Mouse (Mus musculus): Measurements from ENCODE around the gene Slc35g2.

Gene Slc35g2

GRCm38 (mm10) chr9:100569798-100570625 lies 878 bp downstream of the Slc35g2 start:
- in situ Hi-C loops (cut with MboI, MseI): no loop called here

DNA sequence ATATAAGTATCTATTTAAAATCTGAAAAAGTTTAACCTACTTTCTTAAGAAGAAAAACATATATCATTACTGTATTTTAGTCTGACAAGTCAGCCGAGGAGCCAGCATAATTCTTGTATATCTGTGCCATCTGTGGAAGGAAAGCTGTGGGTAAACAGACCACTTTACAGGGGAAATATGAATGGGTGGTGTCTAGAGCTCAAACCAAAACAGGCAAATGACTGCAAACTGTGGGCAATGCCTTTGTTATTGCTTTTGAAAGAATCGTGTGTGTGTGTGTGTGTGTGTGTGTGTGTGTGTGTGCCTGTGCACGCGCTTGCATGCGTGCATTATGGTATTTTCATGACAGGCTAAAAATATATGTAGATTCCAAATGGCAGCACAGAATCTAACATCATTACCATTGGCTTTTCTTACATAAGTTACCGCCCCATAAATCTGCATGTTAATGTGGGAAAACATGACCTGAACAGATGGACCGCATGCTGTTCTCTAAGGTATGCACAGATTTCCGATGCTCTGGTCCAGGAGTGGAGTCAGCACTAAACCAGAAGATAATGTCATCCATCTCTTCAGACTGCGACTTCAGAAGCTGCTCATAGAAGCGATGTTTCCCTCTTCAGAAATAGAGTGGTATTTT lies 10.5 kb downstream of the Slc35g2 start:
- in situ Hi-C loops (cut with MboI, MseI): no loop called here

GRCm38 (mm10) chr9:100558991-100559390 lies 11.9 kb downstream of the Slc35g2 start:
- in situ Hi-C loops (cut with MboI, MseI): no loop called here

- in situ Hi-C loops (cut with MboI, MseI): no loop called here
Observed at GRCm38 (mm10) chr9:100558023-100558573, 12.8 kb downstream of the Slc35g2 start.

- in situ Hi-C loops (cut with MboI, MseI): no loop called here
Observed at GRCm38 (mm10) chr9:100555686-100556085, 15.2 kb downstream of the Slc35g2 start.

GRCm38 (mm10) chr9:100548313-100548712 lies 22.6 kb downstream of the Slc35g2 start:
- in situ Hi-C loops (cut with MboI, MseI): no loop called here

DNA sequence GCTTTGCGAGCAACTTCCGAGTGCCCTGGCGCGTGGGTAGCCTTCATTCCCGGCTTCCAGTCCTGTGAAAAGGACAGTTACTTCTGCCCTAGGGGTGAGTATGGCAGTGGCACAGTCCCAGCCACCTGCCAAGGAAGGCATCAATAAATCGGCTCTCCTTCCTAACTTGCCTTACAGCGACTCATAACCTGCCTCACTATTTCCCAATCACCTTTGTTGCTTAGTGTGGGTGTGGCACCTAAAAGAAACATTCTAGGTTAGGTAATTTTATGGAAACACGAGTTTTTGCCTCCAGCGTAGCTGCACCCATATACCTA lies 24.3 kb downstream of the Slc35g2 start:
- in situ Hi-C loops (cut with MboI, MseI): no loop called here

GRCm38 (mm10) chr9:100545715-100546593 lies 24.9 kb downstream of the Slc35g2 start, which contains the start of gene Nck1:
TSS of gene Nck1 (minus strand) at chr9:100546134.
- in situ Hi-C loops (cut with MboI, MseI): no loop called here

- in situ Hi-C loops (cut with MboI, MseI): no loop called here
Observed at GRCm38 (mm10) chr9:100544948-100545714, 25.8 kb downstream of the Slc35g2 start.

DNA sequence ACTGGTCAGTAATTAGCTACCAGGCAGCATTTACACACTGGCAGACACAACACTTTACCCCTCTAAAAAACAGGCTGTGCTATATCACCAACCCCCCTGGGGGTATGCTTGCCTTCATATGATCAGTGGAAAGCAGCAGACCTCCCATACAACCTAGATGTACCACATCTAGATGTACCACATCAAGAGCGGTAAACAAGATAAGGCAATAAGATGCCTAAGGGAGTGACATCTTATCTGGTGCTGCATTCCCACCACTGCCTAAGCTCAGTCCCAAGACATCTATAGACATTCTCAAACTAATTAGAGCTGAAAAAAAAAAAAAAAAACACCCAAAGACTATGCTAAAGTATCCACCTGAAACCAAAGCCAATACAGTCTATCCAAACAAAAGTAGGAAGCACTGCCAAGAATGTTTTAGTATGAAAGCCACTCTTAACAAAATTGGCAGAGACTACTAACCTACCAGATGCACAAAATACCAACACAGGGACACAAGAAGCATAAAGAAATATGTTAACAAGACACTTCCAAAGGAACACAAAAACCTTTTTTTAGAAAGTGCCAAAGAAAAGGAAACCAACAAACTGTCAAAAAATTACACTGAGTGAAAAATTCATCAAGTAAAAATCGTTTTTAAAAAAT lies 35.1 kb downstream of the Slc35g2 start:
- in situ Hi-C loops (cut with MboI, MseI): no loop called here

GRCm38 (mm10) chr9:100534686-100535085 lies 36.2 kb downstream of the Slc35g2 start:
- in situ Hi-C loops (cut with MboI, MseI): no loop called here

DNA sequence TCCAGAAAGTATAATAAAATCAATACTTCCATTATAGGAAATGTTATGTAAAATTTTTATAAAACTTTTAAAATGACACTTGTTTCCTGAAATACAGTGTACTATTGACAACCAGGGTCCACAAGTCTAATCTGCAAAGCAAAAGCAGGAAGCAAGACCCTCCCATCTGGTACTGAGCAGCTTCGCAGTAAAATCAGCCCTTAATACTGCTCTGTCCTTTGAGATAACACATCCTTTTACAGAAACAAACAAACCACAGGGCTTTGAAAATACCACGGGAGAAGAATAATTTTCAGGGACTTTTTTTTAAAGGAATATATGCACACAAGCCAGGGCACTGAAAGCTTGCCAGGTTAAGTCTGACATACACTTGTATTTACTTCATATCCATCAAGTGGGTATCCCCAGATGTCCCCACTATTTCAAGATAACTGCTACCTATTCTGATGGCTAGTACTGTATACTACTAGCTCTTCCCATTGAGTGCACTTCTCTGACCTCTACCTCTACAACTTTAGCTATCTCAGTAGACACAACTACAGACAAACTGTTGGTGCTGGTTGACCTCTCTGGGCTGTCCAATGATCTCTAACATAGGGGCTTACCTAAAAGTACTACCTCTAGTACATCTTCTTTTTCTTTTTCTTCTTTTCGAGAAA lies 37.9 kb downstream of the Slc35g2 start:
- in situ Hi-C loops (cut with MboI, MseI): no loop called here

DNA sequence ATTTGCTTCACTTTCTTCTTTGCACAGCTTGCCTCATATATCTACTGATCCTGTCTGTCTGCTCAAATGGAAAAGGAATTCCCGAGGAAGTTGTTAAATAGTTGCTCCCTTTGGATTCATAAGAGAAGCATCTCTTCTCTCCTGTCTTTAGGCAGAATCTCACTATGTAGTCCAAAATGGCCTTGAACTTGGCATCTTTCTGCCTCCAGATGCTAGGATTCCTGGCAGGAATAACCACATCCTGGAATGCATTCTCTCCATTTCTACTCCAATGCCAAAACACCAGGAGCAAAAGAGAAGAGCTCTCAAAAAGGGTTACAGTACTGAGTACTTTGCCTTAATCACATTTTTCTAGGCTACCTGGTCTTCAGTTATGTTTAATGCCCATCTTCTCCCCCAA lies 39.6 kb downstream of the Slc35g2 start:
- in situ Hi-C loops (cut with MboI, MseI): no loop called here

- in situ Hi-C loops (cut with MboI, MseI): loop anchor here (10.0 kb wide), 1 partner anchor 1150 kb away; no protein-coding TSS in a partner anchor
Observed at GRCm38 (mm10) chr9:100525225-100525624, 45.7 kb downstream of the Slc35g2 start.

GRCm38 (mm10) chr9:100522029-100522428 lies 48.9 kb downstream of the Slc35g2 start:
- in situ Hi-C loops (cut with MboI, MseI): loop anchor here (10.0 kb wide), 1 partner anchor 1153 kb away; no protein-coding TSS in a partner anchor

GRCm38 (mm10) chr9:100520586-100520985 lies 50.3 kb downstream of the Slc35g2 start:
- in situ Hi-C loops (cut with MboI, MseI): loop anchor here (10.0 kb wide), 1 partner anchor 1154 kb away; no protein-coding TSS in a partner anchor

DNA sequence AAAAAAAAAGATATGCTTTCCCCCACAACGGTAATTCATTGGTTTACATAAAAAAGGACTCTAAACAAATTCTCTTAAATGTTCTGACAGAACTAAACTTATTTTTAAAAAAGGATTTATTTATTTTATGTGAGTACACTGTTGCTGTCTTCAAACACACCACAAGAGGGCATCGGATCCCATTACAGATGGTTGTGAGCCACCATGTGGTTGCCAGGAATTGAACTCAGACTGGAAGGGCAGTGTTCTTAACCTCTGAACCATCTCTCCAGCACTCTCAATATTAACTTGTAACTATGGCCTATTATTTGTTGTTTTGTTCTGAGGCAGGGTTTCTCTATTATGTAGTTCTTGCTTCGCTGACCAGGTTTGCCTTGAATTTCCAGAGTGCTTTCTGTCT lies 50.9 kb downstream of the Slc35g2 start:
- in situ Hi-C loops (cut with MboI, MseI): loop anchor here (10.0 kb wide), 1 partner anchor 1155 kb away; no protein-coding TSS in a partner anchor

GRCm38 (mm10) chr9:100507581-100507980 lies 63.3 kb downstream of the Slc35g2 start:
- in situ Hi-C loops (cut with MboI, MseI): no loop called here

DNA sequence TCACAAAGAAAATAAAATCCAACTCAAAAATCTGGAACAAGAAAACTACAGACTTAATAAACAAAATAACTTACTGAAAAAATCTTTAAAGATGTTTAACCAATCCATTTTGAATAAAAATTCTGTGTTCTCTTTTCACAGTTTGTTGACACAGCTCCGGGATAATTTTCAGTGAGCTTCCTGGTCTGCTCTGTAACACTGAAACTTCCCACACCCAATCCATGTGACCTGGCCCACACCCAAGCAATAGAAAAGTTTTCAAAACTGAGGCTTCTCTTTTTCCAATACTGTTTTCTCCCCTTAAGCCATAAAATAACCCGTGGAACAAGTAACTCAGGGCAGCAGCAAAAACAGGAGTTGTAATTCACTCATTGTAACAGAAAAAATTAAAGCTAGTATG lies 64.2 kb downstream of the Slc35g2 start:
- in situ Hi-C loops (cut with MboI, MseI): no loop called here

DNA sequence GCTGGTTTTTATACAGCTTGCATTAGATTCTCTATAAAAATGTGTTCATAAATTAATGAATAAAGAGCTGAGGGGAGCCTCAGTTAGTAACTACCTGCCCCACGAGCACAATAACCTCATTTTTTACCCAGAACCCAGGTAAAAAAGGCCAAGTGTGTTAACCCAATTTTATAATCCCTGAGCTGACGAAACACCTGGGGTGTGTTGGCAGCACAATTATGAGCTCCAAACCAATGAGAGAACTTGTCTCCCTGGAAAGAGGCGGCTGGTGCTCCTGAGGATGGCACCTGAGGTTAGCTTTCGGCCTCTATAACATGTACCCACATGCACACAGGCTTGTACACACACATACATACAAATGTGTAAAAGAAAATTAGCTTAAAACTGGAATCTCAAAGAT lies 65.4 kb downstream of the Slc35g2 start:
- in situ Hi-C loops (cut with MboI, MseI): no loop called here

Data from T-helper 1 cell (primary cell).